Mouse (Mus musculus): ENCODE measurements at regions not wholly inside any gene's neighbourhood (a gene's known extent, or its start where the extent isn't known, plus 50 kb on each side); places are given as distances from the start of the nearest gene placed in this dataset.

DNA sequence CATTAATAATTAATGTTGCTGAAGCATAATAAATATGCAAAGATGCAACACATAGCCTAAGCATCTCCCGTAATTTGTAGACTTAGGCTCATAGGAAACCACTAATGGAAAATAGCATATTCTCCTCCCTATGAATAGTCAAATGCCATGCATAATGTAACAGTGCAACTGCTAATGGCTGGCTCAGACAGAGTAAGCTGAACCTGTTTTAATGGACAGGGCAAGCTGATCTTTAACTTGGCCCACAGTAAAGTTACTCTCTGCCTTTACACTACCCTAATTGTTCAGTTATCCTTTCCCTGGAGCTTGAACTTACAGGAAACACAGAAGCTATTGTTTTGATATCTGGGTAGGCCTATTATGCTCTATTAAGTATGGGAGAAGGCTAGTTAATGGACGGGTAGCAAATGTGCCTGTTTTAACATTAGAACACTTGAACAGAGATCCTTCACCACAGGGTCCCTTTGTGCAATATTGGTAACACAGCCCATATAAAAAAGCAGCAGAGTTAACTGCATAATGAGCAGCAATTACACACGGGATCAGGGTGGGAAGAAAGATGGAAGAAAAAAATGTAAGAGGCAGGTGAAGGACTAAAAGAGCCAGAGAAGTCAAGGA lies 585.2 kb downstream of the Slc16a7 start:
- H3K36me3 ChIP-seq (ENCODE audit: control insufficient read depth, insufficient read depth, low read length), result no peaks in the 10 kb centered on the region
- H3K9ac ChIP-seq (ENCODE audit: low read depth, low read length), result no peak overlapping the region
- DNase-seq (ENCODE audit: low spot score), result no peak
- H3K27ac ChIP-seq (ENCODE audit: low read depth, low read length), result no peak overlapping the region
- no peak overlapping the region for H3K4me3 ChIP-seq (ENCODE audit: low read depth, low read length)
- WGBS, result 76% methylated on average over 3 of the region's 3 CpGs
- no peak for ATAC-seq (replicated peaks; ENCODE audit: low FRiP score)
- H3K4me1 ChIP-seq (replicated peaks; ENCODE audit: control insufficient read depth, insufficient read depth, low read length), result no peaks in the 10 kb centered on the region
- no peak overlapping the region for H3K4me2 ChIP-seq
- no peaks in the 10 kb centered on the region for H3K27me3 ChIP-seq (replicated peaks; ENCODE audit: control insufficient read depth, insufficient read depth, low read length)
- H3K9me3 ChIP-seq (ENCODE audit: control insufficient read depth, low read length), result no peaks in the 10 kb centered on the region

Measured in liver, embryonic 11.5 days (tissue).